Comparison of ENCODE assay signal across 9 mouse cellular contexts in the genomic region with DNA sequence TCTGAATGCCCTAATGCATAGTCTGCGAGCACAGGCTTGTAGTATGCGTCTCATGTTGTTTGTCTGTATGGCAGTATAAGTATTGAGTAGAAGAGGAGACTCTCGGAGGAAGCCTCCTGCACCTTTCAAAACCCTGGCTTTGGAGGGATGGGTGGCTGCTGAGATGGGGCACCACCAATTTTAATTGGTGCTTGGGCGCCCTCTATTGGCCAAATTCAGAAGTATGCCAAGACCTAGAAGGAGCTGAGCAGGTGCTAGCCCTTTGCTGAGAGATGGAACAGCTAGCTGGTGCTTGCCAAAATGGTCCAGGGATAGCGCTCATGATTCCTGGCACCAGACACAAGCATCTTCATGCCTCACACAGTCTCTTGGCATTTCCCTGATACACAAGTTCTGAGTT. TPM values are rescaled to one million over a fixed set of nuclear protein-coding genes. Genes with fewer than 3 reads are reported as not detected.
DNase-seq lines count a peak whose midpoint lies in the region; ATAC-seq lines count a peak whose summit lies in the region.
"Had no signal": no experiment of that assay in that cellular context is flagged by ENCODE, and none has a peak within 500 bp of the region (broad histone marks: within the 10 kb centered on the region; RNA-seq: fewer than 3 reads in every experiment).

No protein-coding gene starts in this region.

- no peaks in the 10 kb centered on the region for H3K27me3 ChIP-seq in hindbrain, embryonic 14.5 days (ENCODE audit: control insufficient read depth, insufficient read depth, low read length)
- H3K27me3 ChIP-seq in hindbrain, embryonic 12.5 days, result no peaks in the 10 kb centered on the region
- H3K27me3 ChIP-seq in limb, embryonic 10.5 days (ENCODE audit: low read depth, poor library complexity, severe bottlenecking), result no peaks in the 10 kb centered on the region
- no peaks in the 10 kb centered on the region for H3K27me3 ChIP-seq in stomach, embryonic 14.5 days (ENCODE audit: control insufficient read depth, insufficient read depth, low read length)
- H3K27me3 ChIP-seq: neural tube, embryonic 13.5 days had no signal

- H3K4me2 ChIP-seq in hindbrain, embryonic 14.5 days (replicated peaks), result no peak overlapping the region
- no peak overlapping the region for H3K4me2 ChIP-seq in hindbrain, embryonic 12.5 days (replicated peaks)
- no peak overlapping the region for H3K4me2 ChIP-seq in stomach, embryonic 14.5 days (replicated peaks; ENCODE audit: low read depth, low read length)
- H3K4me2 ChIP-seq: neural tube, embryonic 13.5 days had no signal

- peak; percentile 85 for DNase-seq in hindbrain, embryonic 14.5 days (ENCODE audit: low spot score)
- peak; percentile 83 to 85 for DNase-seq in frontal cortex, postnatal 36 days (ENCODE audit: low spot score in 2 of 2)
- DNase-seq in limb, embryonic 10.5 days (ENCODE audit: low spot score), result peak; percentile 84
- peak; percentile 79 to 86 for DNase-seq in natural killer cell, adult 2 months (ENCODE audit: low spot score in 2 of 2)

- no peaks in the 10 kb centered on the region for H3K9me3 ChIP-seq in hindbrain, embryonic 14.5 days (ENCODE audit: control insufficient read depth, low read length)
- H3K9me3 ChIP-seq in hindbrain, embryonic 12.5 days (replicated peaks), result no peaks in the 10 kb centered on the region
- H3K9me3 ChIP-seq in limb, embryonic 10.5 days (replicated peaks), result no peaks in the 10 kb centered on the region
- no peaks in the 10 kb centered on the region for H3K9me3 ChIP-seq in stomach, embryonic 14.5 days (ENCODE audit: control insufficient read depth, low read depth, low read length)
- H3K9me3 ChIP-seq: neural tube, embryonic 13.5 days had no signal

- ATAC-seq in hindbrain, embryonic 14.5 days (ENCODE audit: low FRiP score), result no peak
- ATAC-seq in hindbrain, embryonic 12.5 days (ENCODE audit: low FRiP score), result no peak
- ATAC-seq in cerebellum, adult (ENCODE audit: insufficient number of reproducible peaks, low FRiP score, low TSS enrichment), result 0 out of 2 replicates have a peak, but pooled peaks have one; percentile 45
- ATAC-seq in inflammation-experienced regulatory T-cells, adult 6 months, result peak; percentile 66
- no peak for ATAC-seq in stomach, embryonic 14.5 days (ENCODE audit: insufficient number of reproducible peaks, insufficient read depth, low FRiP score, low read depth)

- no peak overlapping the region for H3K4me3 ChIP-seq in hindbrain, embryonic 14.5 days (replicated peaks; ENCODE audit: low read length)
- H3K4me3 ChIP-seq in hindbrain, embryonic 12.5 days, result no peak overlapping the region
- H3K4me3 ChIP-seq in limb, embryonic 10.5 days, result no peak overlapping the region
- H3K4me3 ChIP-seq in stomach, embryonic 14.5 days (ENCODE audit: low read depth, low read length), result no peak overlapping the region
- H3K4me3 ChIP-seq: neural tube, embryonic 13.5 days had no signal

- WGBS in hindbrain, embryonic 14.5 days, result 28% methylated on average over 5 of the region's 5 CpGs
- 42% methylated on average over 5 of the region's 5 CpGs for WGBS in hindbrain, embryonic 12.5 days
- 43% methylated on average over 5 of the region's 5 CpGs for WGBS in limb, embryonic 10.5 days
- 30% methylated on average over 5 of the region's 5 CpGs for WGBS in stomach, embryonic 14.5 days

- no peaks in the 10 kb centered on the region for H3K4me1 ChIP-seq in hindbrain, embryonic 14.5 days (replicated peaks; ENCODE audit: control insufficient read depth, insufficient read depth, low read length)
- H3K4me1 ChIP-seq in hindbrain, embryonic 12.5 days, result peaks cover 1% of the 10 kb centered on the region; the same call in 1 of the 2 replicates
- peaks cover 21% of the 10 kb centered on the region for H3K4me1 ChIP-seq in limb, embryonic 10.5 days
- peaks cover 51% of the 10 kb centered on the region for H3K4me1 ChIP-seq in stomach, embryonic 14.5 days (ENCODE audit: control insufficient read depth, insufficient read depth, low read length)

- peaks cover 83% of the 10 kb centered on the region for H3K36me3 ChIP-seq in hindbrain, embryonic 14.5 days (replicated peaks; ENCODE audit: control insufficient read depth, insufficient read depth)
- H3K36me3 ChIP-seq in hindbrain, embryonic 12.5 days, result peaks cover 89% of the 10 kb centered on the region
- H3K36me3 ChIP-seq in limb, embryonic 10.5 days, result peaks cover 67% of the 10 kb centered on the region
- H3K36me3 ChIP-seq in stomach, embryonic 14.5 days (ENCODE audit: control insufficient read depth, insufficient read depth, low read length), result peaks cover 2% of the 10 kb centered on the region; the same call in 1 of the 2 replicates

- H3K27ac ChIP-seq in hindbrain, embryonic 14.5 days, result no peak overlapping the region
- H3K27ac ChIP-seq in hindbrain, embryonic 12.5 days, result no peak overlapping the region
- H3K27ac ChIP-seq in limb, embryonic 10.5 days, result no peak overlapping the region
- peak overlapping the region; percentile 92; the same call in 1 of the 2 replicates for H3K27ac ChIP-seq in stomach, embryonic 14.5 days (ENCODE audit: low read length)

- H3K9ac ChIP-seq in hindbrain, embryonic 14.5 days, result no peak overlapping the region
- H3K9ac ChIP-seq in hindbrain, embryonic 12.5 days, result no peak overlapping the region
- no peak overlapping the region for H3K9ac ChIP-seq in stomach, embryonic 14.5 days (replicated peaks; ENCODE audit: low read depth, low read length)
- H3K9ac ChIP-seq: neural tube, embryonic 13.5 days had no signal

RNA-seq across cellular contexts. Expression of gene Naglu, which starts 12.0 kb away (rescaled TPM):
- polyA plus RNA-seq in hindbrain, embryonic 14.5 days (2014; fragmentation: Nextera tagmentation; extraction: Ambion mirVana), result 10.2 and 11.3 TPM in 2 replicates
- 13.3 and 13.7 TPM in 2 replicates for polyA plus RNA-seq in hindbrain, embryonic 12.5 days (2016; fragmentation: Nextera tagmentation; extraction: Ambion mirVana)
- polyA plus RNA-seq in inflammation-experienced regulatory T-cells, adult 6 months (2017; shearing (Covaris generic)), result 1 to 10 TPM; 4.4 to 7.3 (median 5.7) TPM
- 4.9 and 5.9 TPM in 2 replicates for polyA plus RNA-seq in limb, embryonic 10.5 days (2016; fragmentation: Nextera tagmentation; extraction: Ambion mirVana)
- polyA plus RNA-seq in stomach, embryonic 14.5 days (2014; fragmentation: Nextera tagmentation; extraction: Ambion mirVana), result 11.2 and 14.2 TPM in 2 replicates

RNA-seq across cellular contexts. Expression of gene Hsd17b1, which starts 20.4 kb away (rescaled TPM):
- polyA plus RNA-seq in hindbrain, embryonic 14.5 days (2014; fragmentation: Nextera tagmentation; extraction: Ambion mirVana), result 0.31 TPM in 1 of 2 replicates, not detected in the other
- 0.23 and 0.26 TPM in 2 replicates for polyA plus RNA-seq in hindbrain, embryonic 12.5 days (2016; fragmentation: Nextera tagmentation; extraction: Ambion mirVana)
- polyA plus RNA-seq in inflammation-experienced regulatory T-cells, adult 6 months (2017; shearing (Covaris generic)), result under 1 TPM in 1 of 3 experiments, not detected in 2; 0.26 TPM
- not detected in 2 replicates for polyA plus RNA-seq in limb, embryonic 10.5 days (2016; fragmentation: Nextera tagmentation; extraction: Ambion mirVana)
- polyA plus RNA-seq in stomach, embryonic 14.5 days (2014; fragmentation: Nextera tagmentation; extraction: Ambion mirVana), result not detected in 2 replicates

RNA-seq across cellular contexts. Expression of gene Coasy, which starts 24.5 kb away (rescaled TPM):
- 37.2 and 45.3 TPM in 2 replicates for polyA plus RNA-seq in hindbrain, embryonic 14.5 days (2014; fragmentation: Nextera tagmentation; extraction: Ambion mirVana)
- 45.6 and 51.2 TPM in 2 replicates for polyA plus RNA-seq in hindbrain, embryonic 12.5 days (2016; fragmentation: Nextera tagmentation; extraction: Ambion mirVana)
- 10 to 100 TPM; 16.5 to 21.0 (median 18.2) TPM for polyA plus RNA-seq in inflammation-experienced regulatory T-cells, adult 6 months (2017; shearing (Covaris generic))
- polyA plus RNA-seq in limb, embryonic 10.5 days (2016; fragmentation: Nextera tagmentation; extraction: Ambion mirVana), result 42.3 and 45.3 TPM in 2 replicates
- polyA plus RNA-seq in stomach, embryonic 14.5 days (2014; fragmentation: Nextera tagmentation; extraction: Ambion mirVana), result 37.9 and 41.3 TPM in 2 replicates

RNA-seq across cellular contexts. Expression of gene Mlx, which starts 29.2 kb away (rescaled TPM):
- polyA plus RNA-seq in hindbrain, embryonic 14.5 days (2014; fragmentation: Nextera tagmentation; extraction: Ambion mirVana), result 84.0 and 86.6 TPM in 2 replicates
- polyA plus RNA-seq in hindbrain, embryonic 12.5 days (2016; fragmentation: Nextera tagmentation; extraction: Ambion mirVana), result 62.1 and 62.4 TPM in 2 replicates
- polyA plus RNA-seq in inflammation-experienced regulatory T-cells, adult 6 months (2017; shearing (Covaris generic)), result 10 to 100 TPM; 61.9 to 74.3 (median 66.5) TPM
- 41.3 and 49.6 TPM in 2 replicates for polyA plus RNA-seq in limb, embryonic 10.5 days (2016; fragmentation: Nextera tagmentation; extraction: Ambion mirVana)
- 36.7 and 46.0 TPM in 2 replicates for polyA plus RNA-seq in stomach, embryonic 14.5 days (2014; fragmentation: Nextera tagmentation; extraction: Ambion mirVana)

RNA-seq across cellular contexts. Expression of gene Psmc3ip, which starts 37.4 kb away (rescaled TPM):
- 16.4 and 20.7 TPM in 2 replicates for polyA plus RNA-seq in hindbrain, embryonic 14.5 days (2014; fragmentation: Nextera tagmentation; extraction: Ambion mirVana)
- polyA plus RNA-seq in hindbrain, embryonic 12.5 days (2016; fragmentation: Nextera tagmentation; extraction: Ambion mirVana), result 30.5 and 34.3 TPM in 2 replicates
- polyA plus RNA-seq in inflammation-experienced regulatory T-cells, adult 6 months (2017; shearing (Covaris generic)), result 10 to 100 TPM in 1 of 3 experiments, 1 to 10 TPM in 2; 7.7 to 19.7 (median 10.0) TPM
- polyA plus RNA-seq in limb, embryonic 10.5 days (2016; fragmentation: Nextera tagmentation; extraction: Ambion mirVana), result 73.1 and 74.0 TPM in 2 replicates
- 29.7 and 36.4 TPM in 2 replicates for polyA plus RNA-seq in stomach, embryonic 14.5 days (2014; fragmentation: Nextera tagmentation; extraction: Ambion mirVana)

Comparison
In these comparisons a context has a peak if more than half of its experiments do, and no peak if none do; other contexts are left out.
1. ATAC-seq: peak in cerebellum, adult (single experiment) and inflammation-experienced regulatory T-cells, adult 6 months (single experiment); none in hindbrain, embryonic 14.5 days (single experiment), hindbrain, embryonic 12.5 days (single experiment) and stomach, embryonic 14.5 days (single experiment).
2. Peak in every context shown above with its lines, with median percentiles within 50 percentile points of each other: DNase-seq.